Mouse (Mus musculus): ENCODE measurements at regions not wholly inside any gene's neighbourhood (a gene's known extent, or its start where the extent isn't known, plus 50 kb on each side); places are given as distances from the start of the nearest gene placed in this dataset.

DNA sequence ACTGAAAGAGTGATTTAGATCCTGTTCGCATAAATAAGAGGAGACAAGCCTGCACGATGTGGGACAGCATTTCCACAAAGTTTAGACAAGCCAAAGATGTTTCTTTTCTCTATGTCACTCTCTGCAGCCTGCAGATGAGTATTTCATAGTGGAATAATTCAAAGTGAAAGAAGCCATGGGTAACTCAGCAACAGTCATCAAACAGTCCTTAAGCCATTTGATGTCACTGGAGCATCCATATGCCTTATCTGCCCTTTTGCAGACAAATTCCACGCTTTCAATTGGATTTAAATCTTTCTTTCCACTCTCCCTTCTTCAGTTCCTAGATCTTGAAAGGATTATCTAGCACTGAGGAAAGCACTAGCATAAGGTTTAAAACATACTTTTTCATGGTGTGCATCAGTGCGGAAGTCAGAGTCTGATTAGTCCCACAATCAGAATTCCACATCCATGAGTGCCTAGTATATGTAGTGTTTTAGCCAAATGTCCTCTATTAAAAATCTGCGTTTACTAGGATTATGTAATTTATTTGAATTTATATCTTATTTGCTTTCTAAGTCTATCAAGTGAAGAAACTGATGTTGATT is 805.6 kb downstream of the Brinp1 start:
- TF ChIP-seq HCFC1 (IDR thresholded peaks at IDR 0.05; ENCODE audit: borderline replicate concordance, insufficient read depth, low read length) (no peak), MAFK (IDR thresholded peaks at IDR 0.05; ENCODE audit: insufficient read depth, low read depth, low read length) (no peak), CHD2 (IDR thresholded peaks at IDR 0.05; ENCODE audit: low read depth, low read length) (no peak), ZC3H11A (IDR thresholded peaks at IDR 0.05; ENCODE audit: borderline replicate concordance, low read depth, low read length) (no peak)

All from ES-E14 (cell line).